Mouse (Mus musculus) gastrocnemius, adult 18-20 months (tissue): Measurements from ENCODE around the gene Eml6. TPM values are rescaled to one million over a fixed set of nuclear protein-coding genes. Genes with fewer than 3 reads are reported as not detected.

Experiments used
- DNase-seq: peaks from one replicate; pipeline ENCODE4 v3.0.0; 2021; ENCODE audit warnings: low spot score
- total RNA-seq, 2 experiments: library from RNA; stranded (reverse); gene quantifications; 2 replicates each; pipeline ENCODE4 v1.2.3; 2021

The Eml6 gene
- total RNA-seq, 2 experiments from 2014 or later, result 0.62 to 0.91 TPM

DNA sequence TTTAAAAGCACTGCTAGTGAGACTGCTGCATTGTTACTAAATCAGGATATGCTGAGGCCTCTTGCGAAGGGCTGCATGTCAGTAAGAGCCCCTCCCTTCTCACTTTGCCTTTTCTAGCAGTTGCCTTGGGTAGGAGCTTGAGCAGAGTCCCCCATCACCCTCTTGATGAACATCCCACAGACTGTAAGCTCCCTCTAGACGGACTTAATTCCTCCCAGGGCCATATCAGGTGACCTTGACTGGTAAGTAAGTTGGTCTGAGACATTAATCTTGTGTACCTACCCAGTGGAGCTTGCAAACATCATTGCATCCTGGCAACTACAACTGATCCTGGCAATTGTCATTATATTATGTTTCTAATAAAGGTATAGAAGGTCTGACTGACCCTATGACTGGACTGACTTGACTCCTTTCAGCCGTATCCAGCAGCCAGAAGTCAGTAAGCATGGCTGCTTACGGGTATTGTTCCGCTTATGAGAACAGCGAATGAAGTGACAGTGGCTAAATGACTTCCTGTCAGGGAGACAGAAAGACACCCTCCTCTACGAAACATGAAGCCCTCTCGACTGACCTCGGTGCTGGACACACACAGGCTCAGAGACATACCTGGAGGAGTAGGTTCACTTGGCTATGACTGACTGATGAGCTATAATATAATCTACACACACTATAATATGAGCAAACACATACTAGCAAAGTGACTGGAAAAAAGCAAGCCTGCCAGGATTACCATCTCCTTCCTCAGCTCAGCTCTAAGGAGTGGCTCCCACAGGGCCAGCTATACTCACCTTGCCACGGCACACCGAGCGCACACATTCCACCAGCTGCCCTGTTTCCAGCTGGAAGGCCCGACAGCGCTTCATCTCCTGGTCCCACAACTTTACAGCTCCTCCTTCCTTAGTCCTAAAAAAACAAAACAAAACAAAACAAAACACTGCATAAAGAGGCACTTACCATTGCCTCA is 273.9 kb downstream of the Eml6 start:
- DNase-seq, result no peak

DNA sequence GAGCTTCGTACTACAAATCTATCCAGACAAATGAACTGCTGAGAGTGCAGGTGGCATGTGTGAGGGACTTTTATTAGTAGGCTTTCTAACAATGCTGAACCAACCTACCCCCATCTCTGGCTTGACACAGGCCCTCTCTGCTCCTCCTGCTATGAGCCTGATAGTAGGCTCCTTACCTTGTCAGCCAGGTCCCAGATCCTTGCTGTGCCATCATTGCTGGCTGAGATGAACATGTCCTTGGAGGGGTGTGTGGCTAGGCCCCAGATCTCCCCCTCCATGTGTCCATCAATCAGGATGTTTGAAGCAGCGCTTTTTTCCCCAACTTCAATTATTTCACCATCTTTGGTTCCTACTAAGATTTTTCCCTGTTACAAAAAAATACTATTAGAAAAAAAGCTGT is 274.8 kb downstream of the Eml6 start:
- DNase-seq, result no peak

DNA sequence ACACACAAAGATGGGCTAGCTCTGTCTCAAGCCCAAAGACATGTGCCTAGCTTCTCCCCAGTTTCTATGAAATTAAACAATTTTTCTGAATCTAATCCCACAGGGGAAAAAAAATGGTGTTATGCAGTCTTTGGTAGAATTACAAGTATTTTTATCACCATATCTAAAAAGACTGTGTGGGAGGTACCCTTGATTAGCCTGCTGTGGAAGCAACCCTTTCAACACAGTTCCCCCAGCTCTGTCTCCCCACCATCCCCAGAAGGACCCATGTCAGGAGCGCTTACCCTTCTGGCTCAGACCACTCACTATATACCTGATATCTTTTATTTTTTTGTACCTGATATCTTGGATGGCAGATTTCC is 276.4 kb downstream of the Eml6 start:
- no peak for DNase-seq

DNA sequence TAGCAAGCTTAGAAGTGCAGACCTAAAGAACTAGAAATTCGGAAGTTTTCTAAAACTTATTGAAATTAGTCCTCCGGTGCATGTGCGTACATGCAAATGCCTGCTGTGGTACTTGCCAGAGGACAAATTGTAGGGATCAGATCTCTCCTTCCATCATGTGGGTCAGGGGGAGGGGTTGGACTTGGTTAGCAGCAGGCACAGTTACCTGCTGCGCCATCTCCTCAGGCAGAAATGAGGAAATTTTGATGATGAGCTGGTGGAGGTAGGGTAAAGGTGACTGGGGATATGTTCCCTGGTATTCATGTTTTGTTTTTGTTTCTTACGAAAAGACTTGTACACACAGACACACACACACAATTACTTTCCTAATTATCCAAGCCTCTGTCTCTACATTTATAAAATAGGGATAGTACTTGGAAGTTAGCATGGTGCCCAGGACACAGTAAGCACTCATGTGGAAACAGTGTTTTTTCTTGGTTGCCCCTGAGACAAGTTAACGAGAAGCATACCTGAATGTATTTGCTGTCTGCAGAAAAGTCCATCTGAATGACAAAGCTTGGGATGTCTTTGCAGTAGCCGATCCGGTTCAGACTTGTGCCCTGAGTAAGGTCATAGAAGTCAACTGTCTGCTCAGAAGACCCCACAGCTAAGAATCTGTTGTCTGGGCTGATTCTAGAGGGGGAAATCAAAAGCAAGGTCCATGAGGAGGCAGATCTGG is 276.9 kb downstream of the Eml6 start:
- no peak for DNase-seq

DNA sequence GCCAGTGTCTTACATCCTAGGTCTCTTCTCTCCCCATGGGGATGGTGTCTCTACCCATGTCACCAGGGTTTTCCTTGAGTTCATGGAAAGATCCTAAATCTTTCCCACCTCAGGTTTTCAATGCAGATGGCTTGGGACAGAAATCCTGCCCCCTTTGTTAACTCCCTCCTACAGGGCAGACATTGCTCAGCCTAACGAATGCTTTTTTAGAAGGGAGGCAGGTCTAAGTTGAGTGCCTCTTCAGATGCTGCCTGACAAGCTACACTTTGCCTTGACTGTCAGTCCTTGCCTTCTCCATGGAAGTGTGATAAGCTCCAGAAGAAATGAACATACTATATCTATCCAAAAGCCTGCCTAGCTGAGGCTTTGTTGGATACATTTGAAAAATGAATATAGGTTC is 278.0 kb downstream of the Eml6 start:
- no peak for DNase-seq

DNA sequence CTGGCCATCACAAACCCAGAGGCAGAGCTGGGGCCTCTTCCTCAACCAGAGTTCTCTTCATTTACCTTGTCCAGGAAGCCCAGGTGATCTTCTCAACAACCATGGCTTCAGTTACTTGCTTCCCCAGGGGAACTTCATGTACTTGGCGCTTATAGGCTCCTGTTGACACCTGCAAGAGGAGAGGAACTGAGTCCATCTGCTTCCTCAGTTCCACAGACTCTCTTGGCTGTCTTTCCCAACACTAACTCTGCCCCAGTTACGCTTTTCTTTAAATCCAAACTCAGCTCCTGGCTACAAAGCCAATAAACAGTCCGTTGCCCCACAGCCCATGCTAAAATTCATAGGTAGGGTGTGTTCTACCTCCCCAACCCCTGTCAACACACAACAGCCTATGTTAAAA is 278.5 kb downstream of the Eml6 start:
- no peak for DNase-seq

DNA sequence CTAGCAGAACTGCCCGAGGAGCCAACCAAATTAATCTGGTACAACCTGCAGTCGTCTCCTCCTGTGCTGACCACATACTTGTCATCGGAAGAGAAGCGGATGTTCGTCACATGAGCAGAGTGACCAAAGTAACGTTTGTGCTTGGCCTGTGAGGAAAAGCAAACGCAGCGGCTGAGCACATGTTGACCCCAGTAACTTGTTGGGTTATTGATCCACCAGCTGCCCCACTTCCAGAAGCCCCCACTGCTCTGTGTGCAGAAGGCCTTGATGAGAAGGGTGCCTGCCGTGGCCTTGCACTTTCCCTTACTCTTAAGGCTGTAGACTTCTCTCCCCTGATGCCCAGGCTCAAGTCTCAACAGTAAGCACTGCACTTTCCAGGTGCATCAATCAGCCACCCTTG is 279.6 kb downstream of the Eml6 start:
- no peak for DNase-seq

DNA sequence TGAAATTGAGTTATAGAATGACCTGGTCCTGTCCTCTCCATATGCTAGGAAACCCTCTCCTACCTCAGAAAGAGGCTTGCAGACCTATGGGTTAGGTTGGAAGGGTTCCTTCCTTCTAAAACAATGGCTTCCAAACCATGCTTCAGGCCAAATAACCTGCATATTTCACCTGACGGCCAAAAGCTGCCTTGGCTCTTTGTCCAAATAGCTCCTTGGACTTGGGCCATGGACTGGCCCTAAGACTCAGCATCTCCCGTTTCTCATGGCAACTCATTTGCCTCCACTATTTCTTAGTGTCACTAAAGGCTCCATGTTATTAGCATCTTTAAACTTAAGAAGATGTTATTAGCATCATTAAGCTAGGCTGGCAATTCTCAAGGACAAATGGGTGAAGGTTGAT is 280.3 kb downstream of the Eml6 start:
- no peak for DNase-seq

DNA sequence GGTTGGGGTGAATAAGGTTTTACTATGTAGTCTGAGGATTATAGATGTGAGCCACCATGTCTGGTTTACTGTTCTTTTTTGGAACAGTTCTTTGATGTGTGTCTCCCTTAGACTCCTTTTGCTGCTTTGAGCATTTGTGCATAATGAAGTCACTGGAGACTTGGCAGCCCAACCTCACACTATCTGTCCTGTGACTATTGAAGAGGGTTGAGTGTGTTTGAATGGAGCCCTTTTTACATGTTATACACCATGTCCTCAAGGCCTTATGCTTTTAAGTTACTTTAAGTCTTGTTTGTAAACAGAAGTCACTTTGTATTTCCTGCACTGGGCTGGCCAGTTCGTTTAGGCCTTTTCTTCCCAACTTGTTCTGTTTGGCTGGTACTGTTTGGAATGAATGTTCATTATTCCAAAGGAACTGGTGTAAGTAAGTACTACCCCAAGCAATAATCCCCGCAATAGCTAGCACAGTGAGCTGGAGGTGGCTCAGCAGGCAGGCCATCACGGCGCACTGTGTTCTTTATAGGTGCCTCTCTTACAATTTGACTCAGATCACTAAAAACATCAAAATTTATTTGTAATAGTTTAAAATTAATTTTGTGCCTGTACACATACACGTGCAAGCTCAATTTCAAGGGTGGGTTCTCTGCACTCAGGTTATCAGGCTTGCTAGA is 280.9 kb downstream of the Eml6 start:
- DNase-seq, result no peak

DNA sequence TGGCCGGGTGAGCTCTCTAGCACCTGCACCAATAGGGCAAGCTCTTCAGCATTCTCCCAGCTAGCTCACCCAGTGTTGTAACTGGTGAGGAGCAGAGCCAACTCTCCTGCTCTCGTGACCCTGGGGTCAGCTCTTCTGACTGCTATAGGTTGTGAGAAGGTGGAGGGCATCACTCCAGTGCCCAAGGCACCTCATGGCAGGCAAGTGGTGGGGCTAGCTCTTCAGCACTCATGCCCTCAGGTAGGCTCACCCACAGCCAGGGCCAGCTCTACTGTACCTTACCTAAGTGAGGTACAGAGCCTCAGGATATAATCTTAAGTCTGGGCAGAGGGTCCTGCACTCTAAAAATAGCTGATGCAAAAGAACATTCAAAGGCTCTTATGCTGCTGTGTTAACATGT is 286.1 kb downstream of the Eml6 start:
- no peak for DNase-seq

DNA sequence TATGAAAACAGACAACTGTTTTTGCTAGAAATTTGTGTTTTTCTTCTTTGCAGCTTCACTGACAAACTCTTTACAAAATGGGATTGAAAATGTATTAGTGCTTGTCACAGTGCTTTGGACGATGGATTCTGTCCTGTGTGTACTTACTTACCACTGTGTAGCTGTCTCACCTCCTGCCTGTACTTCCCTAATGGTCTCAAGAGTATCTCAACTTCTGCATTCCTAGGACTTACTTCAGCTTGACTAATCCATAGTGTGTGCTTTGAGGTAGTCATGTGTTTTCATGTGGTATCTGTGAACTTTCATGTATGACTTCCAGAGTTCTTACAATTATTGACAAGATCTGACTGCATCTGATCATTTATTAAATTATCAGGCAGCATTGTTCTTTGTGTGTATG is 297.9 kb downstream of the Eml6 start:
- DNase-seq, result no peak

DNA sequence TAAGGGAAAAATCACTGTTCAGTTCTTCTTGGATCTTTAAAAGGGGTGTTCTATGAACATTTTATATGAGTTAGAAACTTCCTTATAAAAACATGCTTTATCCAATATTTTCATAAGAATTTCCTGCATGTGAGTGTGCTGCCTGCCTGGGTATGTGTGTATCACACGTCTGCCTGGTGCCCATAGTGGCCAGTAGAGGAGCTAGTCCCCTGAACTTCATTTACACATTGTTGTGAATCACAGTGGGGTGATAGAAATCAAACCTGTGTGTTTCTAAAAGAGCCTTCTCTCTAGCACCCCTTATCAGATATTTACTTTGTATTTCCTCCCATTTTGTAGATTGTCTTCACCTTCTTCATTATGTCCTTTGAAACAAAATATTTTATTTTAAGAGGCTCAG is 300.2 kb downstream of the Eml6 start:
- no peak for DNase-seq

DNA sequence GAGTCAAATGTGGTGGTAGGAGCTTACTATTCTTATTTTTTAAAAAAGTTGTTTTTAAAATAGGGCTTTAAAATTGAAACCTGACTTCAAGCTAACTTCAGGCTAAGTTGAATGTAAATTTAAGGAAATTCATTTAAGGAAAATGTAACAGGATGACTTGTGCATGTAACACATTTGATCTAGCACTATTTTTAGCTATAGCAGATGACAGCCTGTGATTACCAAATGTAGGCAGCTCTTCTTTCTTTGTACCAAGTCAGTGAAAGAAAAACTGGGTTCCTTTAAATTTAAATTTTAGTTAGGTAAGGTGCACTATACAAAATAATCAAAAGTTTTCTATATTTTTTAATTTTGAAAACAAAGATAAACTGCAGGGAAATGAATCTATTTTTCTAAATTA is 300.7 kb downstream of the Eml6 start:
- no peak for DNase-seq

DNA sequence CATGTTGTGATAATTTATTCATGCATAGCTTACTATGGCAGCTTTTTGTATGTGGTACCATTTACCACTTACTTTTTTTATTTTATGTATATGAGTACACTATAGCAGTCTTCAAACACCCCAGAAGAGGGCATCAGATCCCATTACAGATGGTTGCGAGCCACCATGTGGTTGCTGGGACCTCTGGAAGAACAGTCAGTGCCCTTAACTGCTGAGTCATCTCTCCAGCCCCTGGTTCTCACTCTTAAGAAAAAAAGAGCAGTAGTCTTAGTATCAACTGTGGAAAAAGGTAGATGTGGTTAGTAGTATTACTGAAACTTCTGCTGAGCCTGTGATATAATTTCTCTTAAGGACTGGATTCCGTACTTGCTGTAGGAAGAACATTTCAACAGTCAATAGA is 301.6 kb downstream of the Eml6 start:
- DNase-seq, result no peak

DNA sequence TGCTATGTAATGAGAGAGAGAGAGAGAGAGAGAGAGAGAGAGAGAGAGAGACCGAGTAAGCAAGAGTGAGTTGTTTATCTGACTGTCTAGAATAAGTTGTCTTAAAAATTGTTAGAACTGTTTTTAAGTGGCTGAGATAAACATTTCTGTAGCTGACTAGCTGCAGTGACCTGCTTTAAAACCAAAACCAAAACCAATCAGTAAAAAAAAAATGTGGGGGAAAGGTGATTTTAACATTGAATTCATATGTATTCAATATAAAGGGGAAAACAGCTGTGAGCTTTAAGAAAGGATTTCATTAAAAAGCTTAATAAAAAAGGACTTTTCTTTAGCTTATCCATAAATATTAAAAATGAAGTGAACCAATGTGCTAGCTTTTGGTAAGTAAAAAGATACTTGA is 306.2 kb downstream of the Eml6 start:
- no peak for DNase-seq

DNA sequence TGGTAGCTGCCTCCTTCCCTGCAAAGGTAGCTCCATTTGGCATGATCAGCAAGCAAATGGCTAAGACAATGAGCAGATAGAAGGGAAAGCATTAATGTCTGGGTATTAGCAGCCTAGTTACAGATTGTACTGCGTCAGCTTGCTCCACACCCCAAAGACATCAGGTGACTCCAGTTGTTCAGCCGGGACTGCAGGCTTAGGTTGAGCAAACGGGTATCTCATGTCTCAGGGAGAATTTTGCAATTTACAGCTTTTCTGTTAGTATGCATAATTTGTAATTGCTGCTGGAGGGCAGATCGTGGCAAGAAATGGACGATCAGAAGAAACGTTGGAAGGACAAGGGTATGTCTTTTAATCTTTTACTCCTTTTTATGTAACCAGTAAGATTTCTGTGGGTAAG is 307.3 kb downstream of the Eml6 start:
- DNase-seq, result peak; percentile 48

DNA sequence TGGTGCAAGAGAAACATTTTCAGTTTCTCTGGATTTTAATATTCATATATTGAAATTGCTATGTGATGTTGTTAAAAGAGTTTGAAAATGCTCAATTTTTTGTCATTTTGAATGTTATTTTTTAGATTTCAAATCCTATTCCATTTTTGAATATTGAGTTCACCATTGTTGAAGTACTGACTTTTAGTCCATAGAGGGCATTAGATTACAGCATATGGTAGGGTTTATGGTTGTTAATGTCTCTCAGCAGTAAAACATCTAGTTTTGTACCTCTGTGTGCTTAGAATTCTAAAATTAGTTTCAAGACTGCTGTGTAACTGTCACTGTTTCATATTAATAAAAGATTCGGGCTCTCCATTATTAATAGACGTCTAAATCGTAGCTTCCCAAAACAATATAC is 310.3 kb downstream of the Eml6 start:
- no peak for DNase-seq

DNA sequence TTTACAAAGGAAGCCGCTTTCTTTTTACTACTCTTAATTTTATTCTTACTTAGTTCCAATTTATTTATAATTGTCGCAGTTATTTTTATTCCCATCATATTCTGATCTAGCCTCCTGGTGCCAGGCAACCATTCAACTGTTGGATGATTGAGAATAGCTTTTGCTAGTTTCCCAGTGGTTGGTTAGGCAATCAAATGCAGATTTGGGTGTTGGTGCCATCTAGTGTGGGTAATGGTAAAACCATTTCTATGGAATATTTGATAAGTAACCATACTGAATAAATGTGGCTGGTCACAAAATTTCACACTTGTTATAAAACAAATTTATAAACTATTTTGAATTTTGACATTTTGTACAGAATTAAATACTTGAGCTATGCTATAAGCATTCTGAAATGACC is 311.0 kb downstream of the Eml6 start:
- DNase-seq, result no peak

DNA sequence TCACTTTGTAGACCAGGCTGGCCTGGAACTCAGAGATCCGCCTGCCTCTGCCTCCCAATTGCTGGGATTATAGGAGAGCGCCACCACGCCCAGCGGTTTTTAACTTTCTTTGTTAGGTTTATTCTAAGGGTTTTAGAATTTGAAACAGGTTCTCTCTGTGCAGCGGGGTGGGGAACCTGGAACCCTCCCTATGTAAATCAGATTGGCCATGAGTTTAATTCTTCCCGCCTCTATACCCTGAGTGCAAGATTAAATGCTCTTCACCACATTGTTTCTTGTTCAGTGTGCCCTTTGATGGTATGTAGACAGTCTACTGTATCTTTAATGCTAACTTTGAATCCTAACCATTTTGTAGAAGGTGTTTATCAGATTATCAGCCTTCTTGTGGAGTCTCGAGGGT is 311.7 kb downstream of the Eml6 start:
- DNase-seq, result no peak

DNA sequence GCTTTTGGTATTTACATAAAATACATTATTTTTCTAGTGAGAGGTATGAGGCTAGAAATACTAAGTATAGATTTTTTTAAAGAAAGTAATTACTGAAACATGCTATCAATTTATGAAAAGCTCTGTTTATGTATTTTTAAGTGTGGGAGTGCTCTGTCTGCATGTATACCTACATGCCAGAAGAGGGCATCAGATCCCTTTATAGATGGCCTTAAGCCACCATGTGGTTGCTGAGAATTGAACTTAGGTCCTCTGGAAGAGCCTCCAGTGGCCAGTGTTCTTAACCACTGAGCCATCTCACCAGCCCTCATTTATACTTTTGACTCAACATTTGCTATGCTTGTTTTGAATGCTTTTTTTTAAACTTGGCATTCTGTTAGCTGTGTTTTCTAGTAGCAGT is 316.3 kb downstream of the Eml6 start:
- DNase-seq, result no peak

DNA sequence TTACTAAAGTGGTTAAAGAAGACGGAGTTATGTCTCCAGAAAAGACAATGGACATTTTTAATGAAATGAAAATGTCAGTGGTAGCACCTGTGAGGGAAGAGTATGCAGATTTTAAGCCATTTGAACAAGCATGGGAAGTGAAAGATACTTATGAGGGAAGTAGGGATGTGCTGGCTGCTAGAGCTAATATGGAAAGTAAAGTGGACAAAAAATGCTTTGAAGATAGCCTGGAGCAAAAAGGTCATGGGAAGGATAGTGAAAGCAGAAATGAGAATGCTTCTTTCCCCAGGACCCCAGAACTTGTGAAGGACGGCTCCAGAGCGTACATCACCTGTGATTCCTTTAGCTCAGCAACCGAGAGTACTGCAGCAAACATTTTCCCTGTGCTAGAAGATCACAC is 319.0 kb downstream of the Eml6 start:
- no peak for DNase-seq

DNA sequence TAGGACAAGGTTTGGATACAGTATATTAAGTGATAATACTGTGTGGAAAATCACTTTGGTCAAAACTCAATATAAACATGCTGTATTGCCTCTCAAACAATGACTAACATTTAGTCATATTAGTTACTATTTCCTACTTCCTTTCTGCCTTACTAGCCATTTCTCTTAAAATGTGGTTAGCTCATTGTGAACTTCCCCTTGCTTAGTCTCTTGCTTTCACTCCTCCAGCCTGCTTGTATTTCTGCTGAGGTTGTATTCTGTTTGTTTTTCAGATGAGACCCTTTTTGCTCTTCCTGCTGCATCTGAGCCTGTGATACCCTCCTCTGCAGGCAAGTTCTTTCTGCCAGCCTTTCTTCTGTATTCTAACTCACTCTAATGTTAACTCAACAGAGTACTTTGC is 320.6 kb downstream of the Eml6 start:
- no peak for DNase-seq

DNA sequence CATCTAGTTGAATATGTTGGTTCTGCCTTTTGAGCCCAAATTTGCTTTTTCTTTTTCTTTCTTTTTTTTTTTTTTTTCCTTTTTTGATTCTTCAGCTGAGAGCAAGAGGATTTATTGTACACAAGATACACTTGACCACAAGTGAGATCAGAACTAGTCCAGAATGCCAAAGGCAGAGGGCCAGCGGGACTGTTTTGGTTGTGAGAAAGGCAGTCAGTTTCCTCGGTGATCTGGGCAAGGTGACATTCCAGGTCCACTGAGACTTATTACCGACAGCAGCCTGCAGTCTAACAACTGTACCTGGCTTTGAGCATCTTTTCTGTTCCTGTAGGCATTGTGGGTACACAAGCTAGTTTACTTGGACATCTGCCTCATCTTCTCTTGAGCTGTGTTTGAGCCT is 323.1 kb downstream of the Eml6 start:
- DNase-seq, result no peak
